Mouse (Mus musculus) G1E (cell line): ENCODE data around the gene Glrp1.

Experiments used
- CTCF ChIP-seq: IDR thresholded peaks from 2 replicates; pipeline ENCODE4 v1.5.1; 2012; ENCODE audit warnings: low read depth, low read length, inconsistent platforms, mixed read lengths
- GATA1 ChIP-seq: IDR thresholded peaks from 2 replicates; pipeline ENCODE4 v1.6.1; 2012; ENCODE audit warnings: borderline replicate concordance, low read length, inconsistent platforms, mixed read lengths

GRCm38 (mm10) chr1:88543608-88544007 is 33.7 kb upstream of the Glrp1 start:
- no peak for TF ChIP-seq CTCF
- TF ChIP-seq GATA1 = no peak
